ENCODE assay signal across 8 mouse cellular contexts in the genomic region with DNA sequence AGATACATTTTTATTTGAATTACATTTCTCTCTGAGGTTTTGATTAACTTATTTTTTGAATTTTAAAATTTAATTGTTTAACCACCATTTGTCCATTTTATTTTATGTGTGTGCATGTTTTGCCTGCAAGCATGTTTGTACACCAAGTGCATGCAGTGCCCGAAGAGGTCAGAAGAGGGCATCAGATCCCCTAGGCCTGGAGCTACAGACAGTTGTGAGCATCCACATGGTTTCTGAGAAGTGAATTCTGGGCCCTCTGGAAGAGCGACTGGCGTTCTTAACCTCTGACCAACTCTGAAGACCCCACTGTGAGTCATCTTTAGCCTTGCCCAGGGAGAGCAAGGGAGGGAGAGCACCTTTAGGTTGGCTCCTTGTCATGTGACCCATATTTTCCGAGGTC. TPM values are rescaled to one million over a fixed set of nuclear protein-coding genes. Genes with fewer than 3 reads are reported as not detected.
DNase-seq lines count a peak whose midpoint lies in the region; ATAC-seq and TF ChIP-seq lines count a peak whose summit lies in the region.

No protein-coding gene starts in this region.

- no peak overlapping the region for H3K4me3 ChIP-seq in gastrocnemius, adult 2 months

- intact Hi-C loops in gastrocnemius, adult 2 months (cut with DNase I): loop anchor here (5.0 kb wide), 2 partner anchors 52 to 122 kb away; no protein-coding TSS in a partner anchor

- peak; percentile 39 for DNase-seq in gastrocnemius, adult 2 months
- no peak for DNase-seq in gastrocnemius, adult 8-10 months (ENCODE audit: low spot score in 2 of 2)
- peak; percentile 45 for DNase-seq in right cerebral cortex, postnatal 4 days
- DNase-seq in right cerebral cortex, postnatal 25 days: no peak
- peak; percentile 47 for DNase-seq in naive thymus-derived CD4-positive, alpha-beta T cell, adult 2 months (ENCODE audit: low read depth)
- no peak for DNase-seq in urinary bladder, postnatal 25 days (ENCODE audit: low spot score)
- no peak for DNase-seq in neural tube, embryonic 10.5 days (ENCODE audit: extremely low spot score, low spot score)

- peak; percentile 56 for TF ChIP-seq CTCF in gastrocnemius, adult 2 months (IDR thresholded peaks at IDR 0.05)

- no peak overlapping the region for H3K27ac ChIP-seq in gastrocnemius, adult 2 months

- ATAC-seq in erythroid progenitor cell, adult 5-6 weeks (replicated peaks; ENCODE audit: low FRiP score, poor library complexity, severe bottlenecking): peak; percentile 86

RNA-seq across cellular contexts. Expression of a gene that starts 9.9 kb away (rescaled TPM):
- 10 to 100 TPM; 17.7 to 28.9 TPM for total RNA-seq in gastrocnemius, adult 2 months (2021)
- total RNA-seq in gastrocnemius, adult 8-10 months (2022): 10 to 100 TPM; 27.1 to 32.0 (median 28.2) TPM
- total RNA-seq in erythroid progenitor cell, adult 5-6 weeks (2015; ENCODE audit: low replicate concordance): 17.6 and 22.3 TPM in 2 replicates
- 56.7 and 82.3 TPM in 2 replicates for total RNA-seq in erythroid progenitor cell, adult 5-6 weeks (2017; ENCODE audit: low replicate concordance)

RNA-seq across cellular contexts. Expression of a gene that starts 10.1 kb away (rescaled TPM):
- total RNA-seq in gastrocnemius, adult 2 months (2021): under 1 TPM in 1 of 2 experiments, not detected in 1; 0.25 TPM
- under 1 TPM in 1 of 4 experiments, not detected in 3; 0.67 TPM for total RNA-seq in gastrocnemius, adult 8-10 months (2022)
- 11.9 TPM in 1 of 2 replicates, not detected in the other for total RNA-seq in erythroid progenitor cell, adult 5-6 weeks (2015; ENCODE audit: low replicate concordance)
- 0.77 TPM in 1 of 2 replicates, not detected in the other for total RNA-seq in erythroid progenitor cell, adult 5-6 weeks (2017; ENCODE audit: low replicate concordance)

RNA-seq across cellular contexts. Expression of a gene that starts 49.9 kb away (rescaled TPM):
- total RNA-seq in gastrocnemius, adult 2 months (2021): 1 to 10 TPM; 1.6 to 2.7 TPM
- total RNA-seq in gastrocnemius, adult 8-10 months (2022): 1 to 10 TPM in 3 of 4 experiments, under 1 TPM in 1; 0.89 to 2.0 (median 1.7) TPM
- total RNA-seq in erythroid progenitor cell, adult 5-6 weeks (2015; ENCODE audit: low replicate concordance): 11.3 and 15.9 TPM in 2 replicates
- total RNA-seq in erythroid progenitor cell, adult 5-6 weeks (2017; ENCODE audit: low replicate concordance): 32.9 and 38.5 TPM in 2 replicates

RNA-seq across cellular contexts. Expression of a gene that starts 56.7 kb away (rescaled TPM):
- 1 to 10 TPM; 5.8 to 5.9 TPM for total RNA-seq in gastrocnemius, adult 2 months (2021)
- total RNA-seq in gastrocnemius, adult 8-10 months (2022): 1 to 10 TPM; 3.9 to 4.9 (median 4.8) TPM
- total RNA-seq in erythroid progenitor cell, adult 5-6 weeks (2015; ENCODE audit: low replicate concordance): 17.3 TPM in 1 of 2 replicates, not detected in the other
- 4.5 and 34.8 TPM in 2 replicates for total RNA-seq in erythroid progenitor cell, adult 5-6 weeks (2017; ENCODE audit: low replicate concordance)

Comparison
In these comparisons a context has a peak if more than half of its experiments do, and no peak if none do; other contexts are left out.
1. DNase-seq: peak in gastrocnemius, adult 2 months (single experiment), right cerebral cortex, postnatal 4 days (single experiment) and naive thymus-derived CD4-positive, alpha-beta T cell, adult 2 months (single experiment); none in gastrocnemius, adult 8-10 months (0 of 2), right cerebral cortex, postnatal 25 days (single experiment), urinary bladder, postnatal 25 days (single experiment) and neural tube, embryonic 10.5 days (single experiment).